Mouse (Mus musculus) embryonic fibroblast, embryonic 13.5 days (primary cell): ENCODE results near the gene Celsr1.
A peak's percentile ranks its signal among the peaks of the same experiment; 100 is the strongest.

Source experiments
- CTCF ChIP-seq: IDR thresholded peaks from 2 replicates; pipeline ENCODE4 v1.5.1; 2011; ENCODE audit warnings: mild to moderate bottlenecking, control low read depth, low read length, moderate library complexity, borderline replicate concordance; ENCODE audit not compliant: insufficient read depth
- POLR2A ChIP-seq: IDR thresholded peaks from 2 replicates; pipeline ENCODE4 v1.6.1; 2011; ENCODE audit warnings: low read depth, mild to moderate bottlenecking, control low read depth, low read length, moderate library complexity

- TF ChIP-seq POLR2A (no peak), CTCF (peak; percentile 84)
Observed at GRCm38 (mm10) chr15:85867696-85868095, 165.9 kb downstream of the Celsr1 start.
